Mouse (Mus musculus) heart, embryonic 14.5 days (tissue): ENCODE results near the gene Mllt6. TPM values are rescaled to one million over a fixed set of nuclear protein-coding genes. Genes with fewer than 3 reads are reported as not detected.

ENCODE experiments used
- ATAC-seq: fragments of 200-750 bp; cut with Nextera tagmentation; 2 replicates; pipeline ENCODE4 v1.8.0; 2017; ENCODE audit warnings: low read depth, moderate TSS enrichment; ENCODE audit not compliant: insufficient number of reproducible peaks, insufficient read depth, low FRiP score
- H3K27ac ChIP-seq, 2 experiments: fragments of 200-500 bp in 1 of 2; fragments of 300-500 bp in 1 of 2; sonication (generic) in 1 of 2; replicated peaks in 1 of 2; 2 replicates each; pipeline ENCODE4 v1.5.1; 2012 to 2014; ENCODE audit warnings: low read depth in 2 of 2, low read length in 2 of 2, control low read depth in 1 of 2, mild to moderate bottlenecking in 1 of 2, mixed read lengths in 1 of 2; ENCODE audit not compliant: control insufficient read depth in 1 of 2, insufficient read depth in 1 of 2
- H3K27me3 ChIP-seq: fragments of 300-500 bp; sonication (generic); 2 replicates; pipeline ENCODE4 v1.6.1; 2014; ENCODE audit warnings: mild to moderate bottlenecking, low read length, control low read depth; ENCODE audit not compliant: control insufficient read depth, insufficient read depth
- H3K36me3 ChIP-seq: fragments of 300-500 bp; sonication (generic); 2 replicates; pipeline ENCODE4 v1.6.1; 2014; ENCODE audit warnings: mild to moderate bottlenecking, control low read depth, low read length, mixed read lengths; ENCODE audit not compliant: control insufficient read depth, insufficient read depth
- H3K4me1 ChIP-seq, 2 experiments: fragments of 200-500 bp in 1 of 2; fragments of 300-500 bp in 1 of 2; sonication (generic) in 1 of 2; 2 replicates each; pipeline ENCODE4 v1.6.1; 2012 to 2014; ENCODE audit warnings: low read length in 2 of 2, control low read depth in 1 of 2, mixed read lengths in 1 of 2; ENCODE audit not compliant: control insufficient read depth in 2 of 2, insufficient read depth in 2 of 2
- H3K4me2 ChIP-seq: fragments of 300-500 bp; sonication (generic); 2 replicates; pipeline ENCODE4 v1.6.1; 2014; ENCODE audit warnings: mild to moderate bottlenecking, low read length
- H3K4me3 ChIP-seq, 2 experiments: fragments of 200-500 bp in 1 of 2; fragments of 300-500 bp in 1 of 2; sonication (generic) in 1 of 2; 2 replicates each; pipeline ENCODE4 v1.5.1; 2012 to 2014; ENCODE audit warnings: low read length in 2 of 2, mild to moderate bottlenecking in 2 of 2, control low read depth in 1 of 2, low read depth in 1 of 2, moderate library complexity in 1 of 2; ENCODE audit not compliant: control insufficient read depth in 1 of 2, insufficient read depth in 1 of 2
- H3K9ac ChIP-seq: fragments of 300-500 bp; sonication (generic); 2 replicates; pipeline ENCODE4 v1.6.1; 2014; ENCODE audit warnings: mild to moderate bottlenecking, low read length
- H3K9me3 ChIP-seq: fragments of 300-500 bp; sonication (generic); 2 replicates; pipeline ENCODE4 v1.6.1; 2016; ENCODE audit warnings: low read length, control low read depth; ENCODE audit not compliant: control insufficient read depth
- WGBS: fragments of 180-500 bp; shearing (Covaris S2); extraction: QIAGEN DNeasy Blood & Tissue Kit; methylation state at CpG from one replicate; pipeline ENCODE4 v1.1.7; 2014; 5-methylcytosine and 5-hydroxymethylcytosine counted together
- polyA plus RNA-seq: library from polyadenylated mRNA; unstranded; fragments of >200 nt; fragmentation: Nextera tagmentation; extraction: Ambion mirVana; gene quantifications from 2 replicates; pipeline ENCODE4 v1.2.1, GENCODE M21; 2014

Mllt6 gene
- polyA plus RNA-seq, 1 experiment from 2014 or later = 3.2 TPM

GRCm38 (mm10) chr11:97716021-97716420, 52.8 kb downstream of the Mllt6 start:
- Histone ChIP-seq H3K27ac (no peak overlapping the region), H3K9me3 (no peaks in the 10 kb centered on the region), H3K4me1 (peaks cover 0 to 11% of the 10 kb centered on the region in 2 experiments; a peak in 2 of 4 replicates), H3K9ac (no peak overlapping the region), H3K27me3 (no peaks in the 10 kb centered on the region), H3K4me2 (no peak overlapping the region), H3K36me3 (peaks cover 73% of the 10 kb centered on the region), H3K4me3 (no peak overlapping the region)
- WGBS = 69% methylated on average over 8 of the region's 8 CpGs
- no peak for ATAC-seq

GRCm38 (mm10) chr11:97717369-97718280, 54.4 kb downstream of the Mllt6 start:
- H3K4me2 ChIP-seq = no peak overlapping the region
- peaks cover 0 to 11% of the 10 kb centered on the region in 2 experiments; a peak in 2 of 4 replicates for H3K4me1 ChIP-seq
- no peak overlapping the region for H3K9ac ChIP-seq
- ATAC-seq = no peak
- H3K36me3 ChIP-seq = peaks cover 73% of the 10 kb centered on the region
- WGBS = 86% methylated on average over 26 of the region's 26 CpGs
- no peak overlapping the region for H3K27ac ChIP-seq
- peaks cover 4% of the 10 kb centered on the region; the same call in 1 of the 2 replicates for H3K9me3 ChIP-seq
- no peak overlapping the region for H3K4me3 ChIP-seq
- no peaks in the 10 kb centered on the region for H3K27me3 ChIP-seq

- no peak for ATAC-seq
- no peak overlapping the region; a peak in 1 of 4 replicates for H3K27ac ChIP-seq
- H3K36me3 ChIP-seq = peaks cover 73% of the 10 kb centered on the region
Measured at GRCm38 (mm10) chr11:97718281-97718860, 55.2 kb downstream of the Mllt6 start.

GRCm38 (mm10) chr11:97719041-97719440, 55.8 kb downstream of the Mllt6 start:
- 76% methylated on average over 4 of the region's 4 CpGs for WGBS

More at GRCm38 (mm10) chr11:97718281-97718860, 55.2 kb downstream of the Mllt6 start:
- 61% methylated on average over 15 of the region's 15 CpGs for WGBS
- Histone ChIP-seq H3K27me3 (no peaks in the 10 kb centered on the region), H3K4me3 (no peak overlapping the region), H3K4me1 (peaks cover 0 to 11% of the 10 kb centered on the region in 2 experiments; a peak in 2 of 4 replicates), H3K4me2 (no peak overlapping the region), H3K9ac (no peak overlapping the region), H3K9me3 (peaks cover 4% of the 10 kb centered on the region; the same call in 1 of the 2 replicates)

GRCm38 (mm10) chr11:97721338-97721737, 58.1 kb downstream of the Mllt6 start:
- Histone ChIP-seq H3K4me3 (no peak overlapping the region), H3K27me3 (no peaks in the 10 kb centered on the region), H3K4me2 (no peak overlapping the region), H3K4me1 (peaks cover 0 to under 1% of the 10 kb centered on the region in 2 experiments; a peak in 2 of 4 replicates), H3K9me3 (peaks cover 4% of the 10 kb centered on the region; the same call in 1 of the 2 replicates), H3K27ac (no peak overlapping the region), H3K36me3 (peaks cover 90% of the 10 kb centered on the region), H3K9ac (no peak overlapping the region)
- 93% methylated on average over 4 of the region's 4 CpGs for WGBS
- no peak for ATAC-seq

More at GRCm38 (mm10) chr11:97719041-97719440, 55.8 kb downstream of the Mllt6 start:
- H3K9ac ChIP-seq = no peak overlapping the region
- no peak for ATAC-seq
- no peaks in the 10 kb centered on the region for H3K27me3 ChIP-seq
- no peak overlapping the region for H3K4me2 ChIP-seq
- H3K9me3 ChIP-seq = peaks cover 4% of the 10 kb centered on the region; the same call in 1 of the 2 replicates
- H3K36me3 ChIP-seq = peaks cover 72% of the 10 kb centered on the region
- H3K4me1 ChIP-seq = peaks cover 0 to 11% of the 10 kb centered on the region in 2 experiments; a peak in 2 of 4 replicates
- no peak overlapping the region for H3K4me3 ChIP-seq
- no peak overlapping the region; a peak in 1 of 4 replicates for H3K27ac ChIP-seq

- Histone ChIP-seq H3K36me3 (peaks cover 94% of the 10 kb centered on the region), H3K27me3 (no peaks in the 10 kb centered on the region), H3K4me1 (no peaks in the 10 kb centered on the region; a peak in 1 of 4 replicates), H3K4me2 (no peak overlapping the region), H3K4me3 (no peak overlapping the region), H3K9ac (no peak overlapping the region), H3K9me3 (peaks cover 4% of the 10 kb centered on the region; the same call in 1 of the 2 replicates), H3K27ac (no peak overlapping the region)
- peak; percentile 52; the same call in 1 of the 2 replicates for ATAC-seq
- WGBS = 68% methylated on average over 7 of the region's 7 CpGs
Measured at GRCm38 (mm10) chr11:97723709-97724108, 60.5 kb downstream of the Mllt6 start.

GRCm38 (mm10) chr11:97728311-97728710, 65.1 kb downstream of the Mllt6 start:
- no peaks in the 10 kb centered on the region for H3K9me3 ChIP-seq
- peaks cover 81% of the 10 kb centered on the region for H3K36me3 ChIP-seq
- H3K4me2 ChIP-seq = no peak overlapping the region
- H3K27me3 ChIP-seq = no peaks in the 10 kb centered on the region
- H3K4me3 ChIP-seq = no peak overlapping the region
- no peak for ATAC-seq
- H3K4me1 ChIP-seq = no peaks in the 10 kb centered on the region; a peak in 1 of 4 replicates
- H3K27ac ChIP-seq = no peak overlapping the region
- H3K9ac ChIP-seq = no peak overlapping the region
- 63% methylated on average over 7 of the region's 7 CpGs for WGBS
